Mouse (Mus musculus) layer of hippocampus, adult 9-11 months (tissue): ENCODE measurements around the gene Bcl2l11.

Experiments used
- DNase-seq: peaks from one replicate; pipeline ENCODE4 v3.0.0; 2022

The Bcl2l11 gene

DNA sequence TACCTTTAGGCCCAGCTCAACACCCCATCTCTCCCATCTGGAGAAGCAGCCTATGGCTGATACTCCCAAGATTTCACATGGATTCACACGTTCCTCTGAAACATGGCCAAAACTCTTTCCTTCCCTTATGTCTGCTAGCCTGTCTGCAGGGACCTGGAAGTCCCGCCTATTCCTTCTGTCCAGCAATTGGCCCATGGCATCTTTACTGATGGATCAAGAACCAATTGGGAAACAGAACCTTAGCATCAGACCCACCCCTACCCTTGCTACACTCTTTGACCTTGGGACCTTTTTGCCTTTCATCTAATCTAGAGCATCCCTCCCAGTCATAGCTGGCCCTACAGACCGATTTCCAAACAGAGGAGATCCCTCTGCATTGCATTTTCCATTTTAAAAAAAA, 11.2 kb upstream of the Bcl2l11 start:
- DNase-seq = no peak

GRCm38 (mm10) chr2:128115579-128115978, 10.3 kb upstream of the Bcl2l11 start:
- DNase-seq = no peak

- DNase-seq = no peak
Observed at GRCm38 (mm10) chr2:128117605-128118004, 8.2 kb upstream of the Bcl2l11 start.

DNA sequence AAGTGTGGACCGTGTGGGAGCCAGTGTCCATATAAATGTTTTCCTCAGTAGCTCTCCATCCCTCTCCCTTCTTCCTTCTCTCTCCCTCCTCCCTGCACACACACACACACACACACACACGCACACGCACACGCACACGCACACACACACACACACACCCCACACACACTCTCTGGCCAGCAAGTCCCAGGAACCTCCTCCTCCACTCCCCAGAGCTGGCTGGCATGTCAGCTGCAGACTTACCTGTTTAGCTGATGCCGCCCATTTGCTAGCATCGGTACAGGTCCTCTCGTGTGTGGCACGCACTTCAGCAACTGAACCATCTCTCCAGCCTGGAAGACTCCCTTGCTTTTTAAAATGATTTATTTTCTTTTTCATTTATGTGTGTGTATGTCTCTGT, 6.9 kb upstream of the Bcl2l11 start:
- DNase-seq = no peak

GRCm38 (mm10) chr2:128122491-128122890, 3.3 kb upstream of the Bcl2l11 start:
- DNase-seq = no peak

- DNase-seq = no peak
Observed at GRCm38 (mm10) chr2:128122891-128123771, 2.7 kb upstream of the Bcl2l11 start.

DNA sequence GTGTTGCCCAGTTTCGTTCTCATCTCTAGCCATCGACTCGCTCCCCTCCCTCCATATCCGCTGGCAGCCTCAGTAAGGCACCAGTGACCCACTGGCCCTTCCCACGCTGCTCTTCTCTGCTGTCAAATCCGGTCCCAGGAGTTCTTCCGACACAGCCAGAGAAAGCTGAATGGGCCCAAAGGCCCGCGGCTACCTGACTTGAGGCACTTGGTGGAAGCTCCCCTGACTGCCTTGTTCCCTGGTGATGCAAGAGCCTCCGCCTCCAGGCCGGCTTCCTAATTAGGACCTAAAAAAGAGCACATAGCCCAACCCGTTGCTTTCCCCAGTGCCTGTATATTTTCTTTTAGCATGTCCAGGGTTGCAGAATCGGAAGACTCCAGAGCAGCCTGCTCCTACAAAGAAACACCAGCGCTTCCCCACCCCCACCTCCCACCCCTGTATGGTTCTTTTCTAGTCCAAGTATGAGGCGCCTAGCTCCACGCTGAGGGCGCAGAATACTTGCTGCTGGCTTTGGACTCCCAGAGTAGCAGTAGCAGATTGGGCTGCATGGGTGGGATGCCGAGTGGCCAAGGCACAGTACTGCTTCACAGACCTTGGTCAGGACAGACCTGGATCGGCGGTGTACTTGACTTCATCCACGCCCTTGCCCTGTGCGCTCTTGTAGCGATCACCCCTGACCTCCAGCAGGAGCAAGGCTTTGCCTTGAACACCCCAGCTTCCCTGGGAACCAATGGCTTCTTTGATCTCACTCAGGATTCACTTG, 1.7 kb upstream of the Bcl2l11 start:
- DNase-seq = no peak

DNA sequence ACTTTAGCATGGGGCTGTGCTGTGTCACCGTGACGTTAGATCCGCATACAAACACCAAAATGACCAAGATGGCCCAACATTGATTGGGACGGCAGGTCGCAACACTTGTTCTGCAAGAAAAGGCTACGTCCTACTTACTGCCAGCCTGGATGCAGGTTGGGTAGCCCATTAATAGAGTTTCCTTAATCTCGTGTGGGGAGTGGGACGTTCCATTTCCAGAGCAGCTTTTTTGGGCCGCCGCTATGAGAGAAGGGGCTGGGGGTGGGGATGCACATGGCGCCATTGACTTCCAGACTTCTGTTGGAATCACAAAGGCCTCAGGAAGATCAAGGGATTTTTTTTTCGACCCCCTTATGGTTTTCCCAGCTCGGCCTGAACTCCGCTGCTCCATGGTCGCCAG, 1.1 kb upstream of the Bcl2l11 start:
- DNase-seq = no peak

DNA sequence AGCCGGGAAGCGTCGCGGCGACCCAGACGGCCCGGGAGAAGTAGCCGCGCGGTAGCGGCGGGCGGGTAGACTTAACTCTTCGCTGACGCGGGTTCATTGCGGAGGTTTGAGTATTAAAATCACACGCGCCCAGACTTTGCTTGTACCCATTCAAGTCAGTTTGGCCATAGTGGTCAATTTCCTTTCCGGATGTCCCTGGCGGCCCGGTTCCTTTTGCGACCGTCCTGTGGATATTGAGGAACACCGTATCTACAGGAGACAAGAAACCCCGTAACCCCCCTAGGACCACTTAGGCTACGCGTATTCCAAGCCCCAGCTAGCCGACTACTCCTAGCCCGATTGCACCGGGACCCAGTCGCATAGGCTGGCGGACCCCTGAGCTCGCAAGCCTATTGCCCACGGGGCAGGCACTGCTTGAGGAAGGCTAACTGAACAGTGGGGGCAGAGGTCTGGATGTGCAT, 783 bp downstream of the Bcl2l11 start:
- no peak for DNase-seq

DNA sequence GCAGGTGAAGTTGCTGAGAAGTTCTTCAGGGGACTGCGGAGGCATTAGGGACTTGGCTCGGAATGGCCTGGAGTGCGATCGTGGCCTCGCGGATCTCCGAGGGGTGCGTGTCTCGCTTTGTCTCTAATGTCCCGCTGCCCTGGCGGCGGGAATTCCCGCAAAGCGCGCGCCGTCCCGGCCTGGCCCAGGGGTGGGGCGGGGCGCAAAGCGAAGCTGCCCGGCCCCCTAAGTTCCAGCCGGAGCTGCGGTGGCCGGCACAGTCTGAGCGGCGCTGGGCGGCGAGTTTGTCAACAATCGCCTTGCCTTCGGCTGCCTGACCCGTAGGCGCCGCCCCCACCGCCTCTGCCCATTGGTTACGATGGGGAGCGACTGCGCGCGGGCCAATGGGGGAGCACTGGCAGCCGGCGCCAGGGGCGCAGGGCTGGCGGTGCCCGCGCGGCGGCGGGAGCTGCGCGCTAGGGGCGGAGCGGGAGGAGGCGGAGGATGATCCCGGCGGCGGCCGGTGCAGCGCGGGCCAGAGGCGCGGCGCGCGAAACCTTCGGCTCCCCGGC, 1.4 kb downstream of the Bcl2l11 start:
- peak; percentile 92 for DNase-seq

GRCm38 (mm10) chr2:128127691-128128292, 2.0 kb downstream of the Bcl2l11 start:
- peak; percentile 65 for DNase-seq

DNA sequence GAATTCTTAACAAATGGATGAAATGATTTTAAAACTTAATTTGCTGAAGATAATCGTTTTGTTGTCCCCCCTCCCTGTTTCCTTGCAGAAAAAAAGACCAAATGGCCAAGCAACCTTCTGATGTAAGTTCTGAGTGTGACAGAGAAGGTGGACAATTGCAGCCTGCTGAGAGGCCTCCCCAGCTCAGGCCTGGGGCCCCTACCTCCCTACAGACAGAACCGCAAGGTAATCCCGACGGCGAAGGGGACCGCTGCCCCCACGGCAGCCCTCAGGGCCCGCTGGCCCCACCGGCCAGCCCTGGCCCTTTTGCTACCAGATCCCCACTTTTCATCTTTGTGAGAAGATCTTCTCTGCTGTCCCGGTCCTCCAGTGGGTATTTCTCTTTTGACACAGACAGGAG, 2.7 kb downstream of the Bcl2l11 start:
- no peak for DNase-seq

DNA sequence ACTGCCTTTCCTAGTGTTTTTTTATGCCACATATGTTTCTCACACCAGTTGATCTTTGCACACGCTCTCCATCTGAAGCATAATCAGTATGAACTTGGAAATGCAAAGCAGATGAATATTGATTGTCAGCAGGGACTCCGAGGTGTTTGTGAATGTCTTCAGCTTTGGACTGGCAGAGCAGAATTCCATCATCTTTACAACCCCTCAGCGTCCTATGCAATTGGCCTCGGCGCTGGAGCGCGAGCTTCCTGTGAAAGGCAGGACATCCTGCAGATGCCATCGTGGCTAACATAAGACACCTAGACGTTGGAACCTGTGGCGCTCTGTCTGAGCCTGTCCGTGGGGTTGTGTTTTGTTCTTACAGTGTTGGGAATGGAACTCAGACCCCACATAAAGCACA, 5.7 kb downstream of the Bcl2l11 start:
- DNase-seq = no peak

DNA sequence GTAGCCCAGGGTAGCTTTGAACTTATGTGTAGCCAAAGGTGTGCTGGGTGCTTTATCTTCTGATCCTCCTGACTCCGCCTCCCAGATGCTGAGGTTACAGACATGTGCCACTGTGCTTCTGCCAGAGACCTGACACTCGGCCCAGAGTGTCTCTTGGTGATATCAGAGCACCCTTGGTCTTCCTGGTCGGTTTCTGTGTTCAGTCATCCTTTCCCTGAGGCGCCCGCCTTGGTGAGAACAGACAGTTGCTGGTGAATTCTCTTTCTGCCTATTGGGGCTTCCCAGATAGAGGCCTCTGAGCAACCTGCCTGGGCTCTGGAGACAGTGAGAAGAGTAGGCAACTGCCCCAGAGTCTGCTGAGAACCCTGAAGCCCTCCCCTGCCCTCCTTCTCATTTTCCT, 6.8 kb downstream of the Bcl2l11 start:
- DNase-seq = no peak

DNA sequence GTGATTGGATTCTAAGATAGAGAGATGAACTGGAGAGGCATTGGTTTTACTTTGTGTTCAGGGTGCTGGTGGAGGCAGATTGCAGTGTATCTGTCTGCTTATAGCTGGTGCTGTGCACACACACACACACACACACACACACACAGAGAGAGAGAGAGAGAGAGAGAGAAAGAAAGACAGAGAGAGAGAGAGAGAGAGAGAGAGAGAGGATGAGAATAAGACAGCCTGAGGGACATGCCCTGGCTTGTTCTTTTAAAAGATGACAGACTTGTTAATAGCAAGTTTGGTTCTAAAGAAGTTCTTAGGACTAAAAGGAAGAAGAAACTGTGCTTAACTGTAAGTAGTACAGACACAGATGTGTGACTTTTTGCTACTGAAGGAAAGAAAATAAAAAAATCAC, 8.0 kb downstream of the Bcl2l11 start:
- no peak for DNase-seq

DNA sequence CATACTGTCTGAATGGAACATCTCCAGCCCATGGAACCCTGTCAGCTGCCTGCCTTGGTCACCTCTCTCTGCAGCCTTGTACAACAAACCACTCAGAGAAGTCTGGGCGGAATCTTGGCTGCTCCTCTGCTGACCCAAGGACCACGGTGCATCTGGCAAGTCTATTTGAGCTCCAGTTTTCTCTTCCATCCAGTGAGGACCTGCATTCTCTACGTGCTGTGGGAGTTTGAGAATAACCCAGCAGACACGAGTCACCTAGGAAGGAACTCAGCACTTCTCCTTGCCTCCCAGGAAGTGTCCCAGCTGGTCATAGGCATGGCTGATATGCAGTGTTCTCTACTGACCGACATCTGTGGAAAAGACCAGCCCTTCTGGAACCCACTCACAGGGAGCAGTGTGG, 8.6 kb downstream of the Bcl2l11 start:
- no peak for DNase-seq

DNA sequence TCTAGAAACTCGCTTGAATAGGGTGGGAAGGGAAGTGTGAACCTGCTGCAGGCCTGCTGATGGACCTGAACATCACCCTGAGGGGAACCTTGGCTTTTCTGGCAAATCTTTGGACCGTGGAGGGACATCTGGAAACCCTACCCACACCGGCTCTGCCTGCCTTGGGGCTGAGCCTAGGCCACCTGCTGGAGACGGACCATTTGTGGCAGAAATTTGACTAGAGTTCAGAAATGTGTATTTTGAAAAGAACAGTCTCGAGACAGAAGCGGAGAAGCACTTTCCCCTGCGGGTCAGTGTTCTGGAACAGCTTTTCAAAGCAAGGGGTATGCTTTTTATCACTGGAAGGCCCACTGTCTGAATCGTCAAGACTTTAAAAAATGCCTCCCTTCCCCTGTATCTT, 9.1 kb downstream of the Bcl2l11 start:
- no peak for DNase-seq

DNA sequence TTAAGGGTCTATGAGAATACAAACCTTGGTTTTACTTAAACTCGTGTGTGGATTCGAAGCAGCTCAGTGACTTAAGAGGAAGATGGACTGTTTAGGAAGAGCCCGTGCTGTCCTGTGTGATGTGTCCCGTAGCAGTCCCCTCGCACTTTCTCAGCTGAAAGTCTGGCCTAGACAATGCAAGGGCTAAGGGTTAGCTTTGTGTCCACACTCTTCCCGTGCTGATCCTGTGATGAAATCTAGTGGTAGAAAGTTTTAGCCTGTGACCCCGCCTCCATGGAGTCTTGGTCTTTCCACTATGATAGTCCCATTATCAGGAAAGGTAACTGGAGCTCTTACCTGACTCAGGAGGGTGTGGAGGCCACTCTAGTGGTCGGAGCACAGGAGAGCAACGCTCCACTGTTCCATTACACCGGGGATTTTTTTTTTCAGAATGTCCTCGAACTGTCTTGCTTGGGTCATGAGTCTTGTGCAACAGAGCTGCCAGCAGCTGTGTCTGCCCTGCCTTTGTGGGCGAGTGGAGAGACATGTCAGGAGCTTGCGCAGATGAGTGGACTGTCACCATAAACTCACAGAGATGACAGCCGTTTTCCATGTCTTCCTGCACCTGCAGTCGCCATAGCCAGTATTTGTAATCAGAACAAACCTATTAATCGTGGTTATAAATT, 11.1 kb downstream of the Bcl2l11 start:
- no peak for DNase-seq

DNA sequence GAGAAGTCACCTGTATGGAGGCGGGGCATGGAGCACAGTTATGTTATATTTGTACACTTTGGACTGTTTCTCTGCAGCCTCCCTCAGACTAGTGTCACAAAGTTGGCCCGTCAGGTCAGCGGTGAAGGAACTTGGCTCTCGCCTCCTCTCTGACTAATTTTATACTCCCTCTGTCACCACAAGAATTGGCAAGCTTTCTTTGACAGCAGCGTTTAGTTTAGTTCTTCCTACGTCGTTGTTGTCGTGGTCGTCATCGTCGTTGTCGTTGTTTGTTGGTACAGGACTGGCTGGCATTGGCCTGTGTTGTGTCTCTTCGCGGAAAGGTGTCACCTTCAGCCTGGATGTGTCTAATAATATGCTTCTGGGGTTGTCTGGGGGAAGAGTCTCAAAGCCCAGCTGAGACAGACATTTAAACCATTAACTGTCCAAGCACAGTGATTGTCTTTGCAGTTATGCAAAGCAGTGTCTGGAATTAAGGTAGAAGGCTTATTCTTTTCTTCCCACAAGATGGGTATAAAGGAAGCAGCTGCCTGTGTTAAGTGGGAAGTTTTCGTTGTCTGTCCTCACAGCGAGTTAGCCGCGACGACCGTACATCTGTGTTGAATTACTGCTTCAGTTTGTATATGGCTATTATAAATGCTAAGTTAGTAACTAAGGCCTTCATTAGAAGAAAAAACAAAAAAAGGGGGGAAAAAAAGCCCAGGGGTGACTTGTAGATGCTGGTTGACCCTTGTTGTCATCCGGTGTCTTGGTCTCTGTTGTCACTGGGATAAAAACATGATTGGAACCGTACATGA, 11.8 kb downstream of the Bcl2l11 start:
- no peak for DNase-seq

- DNase-seq = no peak
Observed at GRCm38 (mm10) chr2:128138924-128139323, 13.1 kb downstream of the Bcl2l11 start.

DNA sequence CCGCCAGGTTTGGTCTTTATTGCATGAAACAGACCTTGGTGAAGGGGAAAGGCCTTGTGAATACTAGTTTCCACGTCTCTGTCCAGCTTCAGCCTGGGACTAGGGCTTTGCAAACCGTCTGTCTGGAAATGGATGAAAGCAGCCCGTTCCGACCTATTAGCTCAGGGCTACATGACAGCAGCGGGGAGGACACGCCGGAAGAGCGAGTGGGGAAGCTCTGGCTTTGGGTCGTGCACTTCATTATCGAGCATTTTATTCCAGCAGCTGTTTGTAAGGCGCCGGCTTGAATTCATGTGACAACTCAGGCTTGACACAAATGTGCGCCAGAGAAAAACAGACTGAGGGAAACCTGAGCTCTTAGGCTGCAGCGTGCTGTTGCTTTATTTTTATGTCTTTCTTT, 13.9 kb downstream of the Bcl2l11 start:
- no peak for DNase-seq

DNA sequence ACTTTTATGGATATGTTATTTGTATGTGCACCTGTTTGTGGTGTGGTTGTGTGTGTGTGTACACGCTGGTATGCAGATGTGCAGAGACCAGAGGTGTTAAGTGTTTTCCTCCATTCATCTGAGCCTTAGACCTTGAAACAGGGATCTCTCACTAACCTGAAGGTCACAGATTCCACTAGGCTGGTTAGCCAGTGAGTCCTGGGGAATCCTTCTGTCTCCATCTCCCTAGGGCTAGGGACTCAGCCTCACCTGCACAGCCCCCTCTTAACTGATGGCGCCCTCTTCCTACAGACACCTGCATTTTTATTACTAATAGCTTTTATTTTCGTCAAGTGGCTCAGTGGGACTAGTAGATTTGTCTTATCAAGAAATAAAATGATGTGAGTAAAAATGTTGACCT, 14.3 kb downstream of the Bcl2l11 start:
- no peak for DNase-seq
